Mouse (Mus musculus) megakaryocyte-erythroid progenitor cell, adult 5 weeks (primary cell): ENCODE measurements around the gene Gm20388. TPM values are rescaled to one million over a fixed set of nuclear protein-coding genes. Genes with fewer than 3 reads are reported as not detected.

Experiments used
- polyA plus RNA-seq: library from polyadenylated mRNA; stranded (reverse); fragments of >175 nt; gene quantifications from 2 replicates; pipeline ENCODE4 v1.2.3, GENCODE M21; 2012

Gene Gm20388
- polyA plus RNA-seq, 1 experiment, result 10.2 TPM

DNA sequence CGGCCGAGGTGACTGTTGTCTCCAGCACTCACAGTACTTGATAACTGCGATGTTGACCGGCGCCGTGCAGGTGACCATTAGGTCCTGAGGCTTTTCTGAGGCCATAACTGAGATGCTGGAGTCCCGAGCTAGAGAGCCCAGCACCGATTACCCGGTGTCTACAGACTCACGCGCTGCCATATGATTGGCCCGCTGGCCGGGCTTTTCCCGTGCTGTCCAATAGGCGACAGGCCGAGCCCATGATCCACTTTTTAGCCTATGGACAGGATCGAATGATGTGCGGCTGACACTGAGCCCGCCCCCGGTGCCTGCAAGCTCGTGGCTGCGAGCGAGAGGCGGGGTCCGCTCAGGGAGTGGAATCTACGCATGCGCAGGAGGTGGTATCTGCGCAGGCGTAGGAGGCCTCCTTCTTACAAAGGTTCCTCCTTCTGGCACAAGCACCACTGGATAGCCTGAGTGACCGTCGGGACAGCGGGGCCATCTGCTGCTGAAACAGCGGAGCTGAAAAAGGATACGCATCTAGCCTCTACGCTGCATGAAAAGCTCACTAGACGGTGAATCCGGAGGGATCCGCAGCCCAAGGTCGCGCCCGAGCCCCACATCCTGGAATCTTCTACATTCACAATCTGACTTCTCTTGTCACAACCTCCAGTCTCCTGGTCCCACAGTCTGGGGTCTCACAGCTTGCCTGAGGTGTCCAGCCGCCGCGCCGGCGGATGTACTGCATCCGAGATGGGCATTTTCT, 2532.8 kb downstream of the Gm20388 start, which contains the start of gene Mvd:
Gene Mvd (minus strand): TSS at position 161 of the 745 bp plus-strand sequence.

GRCm38 (mm10) chr8:122460524-122461472, 2550.2 kb downstream of the Gm20388 start, which contains the start of gene Snai3:
Snai3 (minus strand) TSS chr8:122460733.

GRCm38 (mm10) chr8:122475580-122476320, 2565.1 kb downstream of the Gm20388 start, which contains the start of the genes Rnf166 and Ctu2:
Rnf166 (minus strand) TSS chr8:122476064.
Ctu2 (plus strand) TSS chr8:122476143.

DNA sequence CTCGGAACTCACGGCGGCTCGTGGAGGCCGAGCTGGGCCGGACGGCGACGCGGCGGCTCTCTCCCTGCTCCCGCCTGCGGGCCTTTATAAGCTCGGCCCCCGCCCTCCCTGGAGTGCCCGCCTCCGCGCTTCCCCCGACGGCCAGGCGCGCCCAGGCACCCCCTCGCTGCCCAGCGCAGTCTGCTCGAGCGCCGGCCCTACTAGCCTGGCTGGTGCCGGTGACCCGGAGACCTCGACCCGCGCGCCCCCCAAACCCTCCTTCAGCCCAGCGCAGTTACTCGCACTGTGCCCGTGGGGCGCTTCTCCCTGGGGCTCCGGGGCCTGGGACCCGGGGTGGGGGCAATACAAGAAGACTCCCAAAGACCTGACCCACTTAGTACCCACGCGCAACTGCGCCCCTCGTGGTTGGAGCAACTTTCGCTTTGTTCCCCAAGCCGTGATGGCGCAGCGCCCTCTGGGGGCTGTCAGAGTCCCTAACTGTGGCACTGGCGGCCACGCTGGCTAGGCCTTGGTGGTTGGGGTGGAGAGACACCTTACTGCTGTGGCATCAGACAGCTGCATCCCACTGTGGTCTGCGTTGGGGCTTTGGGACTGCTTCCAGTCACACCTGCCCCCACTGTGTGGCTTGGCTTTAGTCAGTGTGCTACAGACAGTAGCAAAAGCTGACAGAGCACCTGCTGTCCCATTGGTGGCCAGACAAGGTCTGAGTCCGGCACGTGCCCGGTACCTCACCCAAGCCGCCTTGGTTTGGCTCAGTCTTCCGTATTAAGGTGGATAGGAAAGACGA, 2640.8 kb downstream of the Gm20388 start, which contains the start of gene Piezo1:
Gene Piezo1 (minus strand): TSS at position 65 of the 787 bp plus-strand sequence.

DNA sequence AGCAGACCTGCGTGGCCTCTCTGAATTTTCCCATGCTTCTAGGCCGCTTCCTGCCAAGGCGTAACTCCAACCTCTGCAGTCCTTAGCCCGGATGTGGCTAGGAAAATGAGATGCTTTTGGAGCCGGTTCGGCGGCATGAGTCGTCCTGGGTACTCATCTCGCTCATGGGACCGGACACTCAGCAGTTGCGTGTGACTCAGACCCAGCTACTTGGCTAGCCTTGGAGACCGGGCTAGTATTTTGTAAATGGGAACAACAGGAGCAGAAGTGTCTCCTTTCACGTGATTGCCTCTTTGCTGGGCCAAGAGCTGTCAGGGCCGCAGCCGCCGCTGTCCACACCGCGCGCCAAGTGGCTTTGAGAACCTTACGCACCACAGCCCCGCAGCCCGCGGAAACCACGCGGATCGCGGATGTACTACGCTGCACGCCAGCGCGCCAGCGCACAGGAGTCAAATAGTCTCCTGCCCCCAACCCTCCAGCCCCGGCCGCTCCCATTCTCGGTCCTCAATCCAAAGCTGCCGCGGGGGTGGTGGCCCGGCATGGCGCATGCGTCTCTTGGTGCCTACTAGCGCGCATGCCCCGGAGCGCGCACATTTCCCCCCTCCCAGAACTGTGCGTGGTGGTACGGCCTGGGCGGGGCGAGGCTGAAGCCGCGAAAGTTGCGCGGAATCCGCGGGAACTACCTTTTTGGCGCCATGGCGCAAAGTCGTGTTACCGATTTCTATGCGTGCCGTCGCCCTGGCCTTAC, 2656.9 kb downstream of the Gm20388 start, which contains the start of gene Cdt1:
Gene Cdt1 (plus strand): TSS at position 655 of the 748 bp plus-strand sequence.

GRCm38 (mm10) chr8:122576648-122577022, 2666.0 kb downstream of the Gm20388 start, which contains the start of gene Aprt:
Aprt (minus strand) TSS chr8:122576909.

GRCm38 (mm10) chr8:122611295-122612133, 2700.9 kb downstream of the Gm20388 start, which contains the start of the genes Galns and Trappc2l:
Galns (minus strand) TSS chr8:122611463.
Trappc2l (plus strand) TSS chr8:122611640.

DNA sequence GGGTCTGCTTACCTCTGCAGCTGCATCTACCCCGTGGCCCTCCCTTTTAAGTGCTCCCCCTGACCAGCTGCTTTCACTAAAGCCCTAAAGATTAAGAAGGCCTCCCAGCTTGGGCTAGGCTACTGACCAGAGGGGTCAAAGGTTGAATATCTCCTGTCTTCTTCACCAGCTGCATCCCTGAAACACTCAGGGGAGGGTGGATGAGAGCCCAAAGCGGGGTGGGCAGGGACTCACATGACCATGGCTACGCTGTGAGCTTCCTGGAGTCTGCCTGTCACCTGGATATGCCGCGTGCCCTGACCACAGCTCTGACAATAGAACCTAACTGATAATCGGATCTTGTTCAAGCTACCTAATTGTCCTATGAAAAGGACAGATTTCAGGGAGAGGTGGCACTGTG, 2712.1 kb downstream of the Gm20388 start, which contains the start of gene Pabpn1l:
Gene Pabpn1l (minus strand): TSS at position 13 of the 400 bp plus-strand sequence.

GRCm38 (mm10) chr8:122699005-122699492, 2788.4 kb downstream of the Gm20388 start, which contains the start of gene Cbfa2t3:
Cbfa2t3 (minus strand) TSS chr8:122699109.

DNA sequence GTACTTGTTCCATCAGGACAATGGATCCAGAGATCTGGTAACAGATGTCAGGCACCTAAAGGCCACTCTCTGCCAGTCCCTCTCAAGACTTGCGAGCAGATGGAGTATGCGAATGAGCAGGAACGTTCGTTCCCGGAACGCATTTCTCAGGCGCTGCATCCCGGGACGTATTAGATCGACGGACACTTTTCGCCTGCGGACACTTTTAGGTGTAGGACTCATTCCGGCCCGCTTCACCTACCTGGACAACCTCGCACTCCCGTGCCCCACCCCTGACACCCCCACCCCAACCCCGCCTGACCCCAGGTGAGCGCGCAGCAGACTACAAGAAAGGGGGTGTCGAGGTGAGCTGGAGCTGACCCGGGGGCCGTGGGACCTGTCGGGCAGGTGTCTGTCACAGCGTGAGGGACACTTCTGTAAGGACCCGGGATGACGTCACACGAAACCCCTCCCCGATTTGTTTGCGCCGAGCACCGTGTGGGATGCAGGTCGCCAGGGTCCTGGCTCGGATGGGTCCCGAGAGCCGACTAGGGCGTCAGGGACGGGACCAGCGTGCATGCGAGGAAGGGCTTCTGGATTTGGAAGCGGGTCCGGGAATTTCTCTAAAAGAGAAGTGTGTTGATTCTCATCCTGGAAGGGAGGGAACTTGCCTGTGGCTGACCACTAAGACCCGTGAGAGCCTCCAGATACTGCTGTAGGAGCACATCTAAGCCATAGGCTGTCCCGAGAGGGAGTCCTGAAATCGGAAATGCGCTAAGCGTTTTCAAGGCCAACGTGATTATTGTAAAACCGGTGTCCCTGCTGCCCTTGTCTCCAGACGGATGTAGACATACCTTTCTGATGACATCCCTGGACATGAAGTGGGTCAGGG, 2864.9 kb downstream of the Gm20388 start, which contains the start of gene Acsf3:
Gene Acsf3 (plus strand): TSS at position 202 of the 871 bp plus-strand sequence.

DNA sequence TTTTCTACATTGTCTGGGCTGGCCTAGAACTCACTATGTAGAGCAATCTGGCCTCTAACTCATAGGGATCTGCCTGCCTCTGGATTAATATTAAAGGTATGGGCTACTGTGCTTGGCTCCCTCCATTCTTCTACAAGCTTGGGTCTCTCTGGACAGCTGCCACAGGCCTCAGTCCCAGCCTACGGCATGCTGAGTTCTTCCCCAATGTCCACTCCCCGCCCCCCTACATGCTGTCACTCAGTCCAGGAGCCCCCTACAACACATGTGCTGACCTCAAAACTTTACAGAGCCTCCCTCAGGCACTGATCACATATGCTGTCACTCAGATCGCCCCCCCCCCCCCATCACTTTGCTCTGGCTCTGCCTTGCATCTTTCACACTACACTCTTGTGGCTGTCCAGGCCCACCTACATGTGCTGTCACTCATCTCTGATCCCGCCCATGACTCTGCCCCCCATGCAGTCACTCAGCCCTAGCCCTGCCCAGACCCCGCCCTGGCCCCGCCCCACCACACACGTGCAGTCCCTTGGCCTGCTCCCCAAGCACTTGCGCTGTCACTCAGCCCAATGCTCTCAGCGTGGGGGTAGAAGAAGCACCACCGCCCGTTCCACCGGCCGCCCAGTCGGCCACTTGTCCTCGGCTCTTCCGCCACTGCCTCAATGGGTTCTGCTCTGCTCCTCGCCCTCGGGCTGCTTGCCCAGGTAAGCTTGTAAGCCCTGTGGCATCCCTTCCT, 2937.4 kb downstream of the Gm20388 start, which contains the start of gene Cdh15:
Gene Cdh15 (plus strand): TSS at position 138 of the 733 bp plus-strand sequence.

GRCm38 (mm10) chr8:123042158-123042973, 3131.7 kb downstream of the Gm20388 start, which contains the start of gene Ankrd11:
Ankrd11 (minus strand) TSS chr8:123042277.

DNA sequence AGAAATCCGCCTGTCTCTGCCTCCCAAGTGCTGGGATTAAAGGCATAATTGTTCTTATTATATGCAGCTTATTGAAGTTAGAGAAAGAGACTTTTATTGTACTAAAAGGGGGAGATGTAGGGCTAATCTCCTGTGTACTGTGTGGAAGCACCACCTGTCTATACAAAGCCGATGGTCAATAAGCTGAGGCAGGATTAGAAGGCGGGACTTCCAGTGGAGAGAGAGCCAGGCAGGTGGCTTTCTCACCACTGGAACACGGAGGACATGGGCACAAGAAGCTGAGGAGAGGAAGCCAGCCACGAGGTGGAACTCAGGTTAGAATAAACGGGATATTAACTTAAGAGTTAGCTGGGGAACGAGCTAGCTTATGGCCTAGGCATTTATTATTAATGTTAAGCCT, 3152.1 kb downstream of the Gm20388 start, which contains the start of gene Spg7:
Gene Spg7 (plus strand): TSS at position 222 of the 400 bp plus-strand sequence.

DNA sequence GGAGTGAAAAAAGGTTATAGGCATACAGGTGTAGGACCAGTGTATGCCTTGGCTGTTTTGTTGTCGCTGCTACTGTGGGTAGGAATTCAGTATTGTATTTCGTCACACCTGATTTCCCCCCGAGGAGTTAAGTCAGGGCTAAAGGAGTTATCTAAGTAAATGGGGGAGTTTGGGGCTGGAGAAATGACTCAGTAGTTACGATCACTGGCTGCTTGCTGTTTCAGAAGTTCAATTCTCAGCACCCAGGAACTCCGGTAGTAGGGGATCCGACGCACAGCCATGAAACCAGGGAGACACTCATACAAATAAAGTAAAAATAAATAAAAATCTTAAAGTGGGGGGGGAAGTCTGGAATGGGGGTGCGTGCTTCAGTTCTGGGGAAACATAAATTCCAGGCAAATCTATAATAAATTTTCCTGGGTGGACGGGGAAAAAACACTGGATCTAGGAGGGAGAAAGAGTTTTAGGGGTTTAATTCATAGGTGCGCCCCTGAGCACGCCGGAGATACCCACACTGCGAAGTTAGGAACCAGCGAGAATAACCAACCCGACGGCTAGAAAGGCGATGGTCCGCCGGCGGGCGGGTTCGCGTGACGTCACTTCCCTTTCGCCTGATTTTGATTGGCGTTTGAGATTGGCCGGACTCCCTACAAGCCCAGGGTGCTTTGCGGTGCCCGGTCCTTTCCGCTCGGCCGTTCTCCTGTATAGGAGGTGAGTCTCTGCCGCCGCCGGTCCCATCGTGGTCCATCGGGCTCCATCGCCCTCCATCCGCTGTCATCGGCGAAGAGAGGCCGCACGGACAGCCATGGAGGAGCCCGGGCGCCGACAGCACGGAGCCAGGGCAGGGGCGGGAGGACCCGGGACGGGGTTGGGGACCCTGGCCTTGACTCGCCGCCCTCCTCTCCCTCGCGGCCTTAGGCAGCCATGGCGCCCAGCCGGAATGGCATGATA, 3191.4 kb downstream of the Gm20388 start, which contains the start of gene Rpl13:
Gene Rpl13 (plus strand): TSS at position 616 of the 951 bp plus-strand sequence.

